ENCODE assay signal across 14 mouse cellular contexts in the genomic region with DNA sequence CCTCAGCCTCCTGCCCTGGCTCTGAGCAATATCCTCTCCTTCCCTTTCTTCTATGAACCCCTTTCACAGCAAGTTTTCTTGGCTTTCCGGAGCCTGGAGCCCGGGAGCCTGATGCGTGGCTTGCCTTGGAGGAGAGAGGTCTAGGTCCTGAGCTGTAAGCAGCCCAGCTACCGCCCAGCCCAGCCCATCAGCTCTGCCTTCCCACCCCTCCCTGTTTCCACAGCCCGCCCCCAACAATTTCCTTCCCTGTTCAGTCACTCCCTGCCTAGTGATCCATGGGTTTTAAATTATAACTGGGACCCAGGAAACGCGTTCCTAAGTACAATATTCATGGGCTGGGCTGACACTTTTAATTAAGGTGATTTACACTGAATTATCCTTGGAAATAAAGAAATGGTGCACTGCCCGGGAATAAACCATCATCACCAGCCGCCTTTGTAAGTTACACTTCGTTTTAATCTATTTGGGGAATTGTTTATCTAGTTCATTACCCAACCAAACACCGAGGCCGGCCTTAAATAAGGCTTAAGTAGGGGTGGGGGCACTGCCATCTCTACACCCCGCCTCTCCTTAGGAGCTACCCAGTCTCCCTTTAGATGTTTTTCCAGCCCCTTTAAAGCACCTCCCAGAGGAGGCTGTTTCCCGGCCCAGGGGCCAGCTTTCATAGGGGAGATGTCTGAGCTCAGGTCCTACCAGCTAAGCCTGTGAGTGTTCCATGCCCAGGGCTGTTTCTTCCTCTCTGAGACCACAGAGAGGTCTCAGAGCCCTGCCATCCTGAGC. TPM values are rescaled to one million over a fixed set of nuclear protein-coding genes. Genes with fewer than 3 reads are reported as not detected.
"Had no signal": no experiment of that assay in that cellular context is flagged by ENCODE, and none has a peak within 500 bp of the region (broad histone marks: within the 10 kb centered on the region; RNA-seq: fewer than 3 reads in every experiment).

No protein-coding gene starts in this region.

- H3K27ac ChIP-seq: left cerebral cortex, adult 2 months; liver, embryonic 13.5 days; lung, embryonic 15.5 days; macrophage; midbrain, embryonic 12.5 days; stomach, embryonic 15.5 days had no signal

- H3K36me3 ChIP-seq: liver, embryonic 13.5 days; lung, embryonic 15.5 days; midbrain, embryonic 12.5 days; stomach, embryonic 15.5 days had no signal

- H3K4me3 ChIP-seq: left cerebral cortex, adult 2 months; liver, embryonic 13.5 days; lung, embryonic 15.5 days; megakaryocyte, embryonic 14.5 days; midbrain, embryonic 12.5 days; stomach, embryonic 15.5 days had no signal

- DNase-seq: kidney, postnatal 25 days; liver; liver, embryonic 13.5 days; liver, postnatal 0 days; lung, postnatal 14 days; thymus, postnatal 36 days had no signal

- H3K9ac ChIP-seq: liver, embryonic 13.5 days; liver, postnatal 0 days; lung, embryonic 15.5 days; midbrain, embryonic 12.5 days; stomach, embryonic 15.5 days had no signal

- ATAC-seq: inflammation-experienced regulatory T-cells, adult 6 months; intestine, postnatal 0 days; liver, postnatal 0 days had no signal

- H3K9me3 ChIP-seq: liver, embryonic 13.5 days; lung, embryonic 15.5 days; megakaryocyte, embryonic 14.5 days; midbrain, embryonic 12.5 days; stomach, embryonic 15.5 days had no signal

- H3K4me2 ChIP-seq: liver, embryonic 13.5 days; lung, embryonic 15.5 days; midbrain, embryonic 12.5 days; stomach, embryonic 15.5 days had no signal

RNA-seq across cellular contexts. Expression of gene Armh1, which starts 50.3 kb away (rescaled TPM):
- polyA plus RNA-seq: inflammation-experienced regulatory T-cells, adult 6 months; liver, embryonic 13.5 days; liver, postnatal 0 days; macrophage had no signal
